Mouse (Mus musculus) cerebellum, adult 2 months (tissue): Measurements from ENCODE around the gene Snd1.

Experiments used
- CTCF ChIP-seq: fragments of 200-500 bp; IDR thresholded peaks from 2 replicates; pipeline ENCODE4 v1.5.1; 2011; ENCODE audit warnings: low read depth, mild to moderate bottlenecking, control low read depth, low read length, moderate library complexity, borderline replicate concordance; ENCODE audit not compliant: insufficient read depth
- POLR2A ChIP-seq: fragments of 200-500 bp; IDR thresholded peaks from 2 replicates; pipeline ENCODE4 v1.6.1; 2011; ENCODE audit warnings: low read length, control low read depth, borderline replicate concordance; ENCODE audit not compliant: insufficient read depth

DNA sequence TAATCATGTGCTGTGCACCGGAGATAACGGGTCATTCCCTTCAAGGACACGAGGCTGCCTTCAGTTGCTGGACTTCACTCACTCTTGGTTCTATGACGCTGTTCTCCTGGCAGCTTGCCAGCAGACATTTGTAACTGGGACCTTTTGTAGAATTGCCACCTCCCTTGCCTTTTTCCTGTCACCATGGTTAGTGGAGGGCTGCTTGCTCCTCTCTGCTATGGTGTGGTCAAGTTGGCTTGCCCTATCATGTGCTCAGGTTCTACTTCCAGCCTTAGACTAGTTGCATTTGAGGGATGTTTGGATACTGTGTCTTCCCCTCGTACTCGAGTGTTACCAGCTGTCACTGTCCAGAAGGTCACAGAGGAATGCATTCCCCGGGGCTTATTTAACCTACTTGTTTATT lies 143.8 kb downstream of the Snd1 start:
- TF ChIP-seq CTCF (no peak), POLR2A (no peak)
